Mouse (Mus musculus) thymus, adult 18-20 months (tissue): ENCODE measurements at regions not wholly inside any gene's neighbourhood (a gene's known extent, or its start where the extent isn't known, plus 50 kb on each side); places are given as distances from the start of the nearest gene placed in this dataset.

Experiments used
- DNase-seq, 2 experiments: peaks; one replicate each; pipeline ENCODE4 v3.0.0; 2022; ENCODE audit warnings: mixed read lengths in 2 of 2

DNA sequence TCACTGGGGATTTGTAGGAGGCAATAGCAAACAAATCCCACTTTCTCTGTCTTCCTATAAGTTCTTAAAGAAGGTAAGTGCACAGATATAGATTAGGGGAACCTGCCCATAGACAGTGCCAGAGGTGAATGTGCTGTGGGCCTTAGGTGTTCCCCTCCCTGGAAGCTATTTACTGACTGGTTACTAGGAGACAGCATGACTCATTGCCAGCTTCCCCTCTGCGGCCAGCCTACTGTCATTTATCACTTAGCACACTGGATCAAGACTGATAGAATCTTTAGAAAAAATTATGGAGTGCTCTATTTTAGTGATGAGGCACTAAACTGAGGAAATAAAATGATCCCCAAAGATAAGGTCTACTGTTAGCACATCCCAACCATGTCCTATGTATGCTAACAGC, 187.3 kb upstream of the Nrp1 start:
- no peak for DNase-seq

DNA sequence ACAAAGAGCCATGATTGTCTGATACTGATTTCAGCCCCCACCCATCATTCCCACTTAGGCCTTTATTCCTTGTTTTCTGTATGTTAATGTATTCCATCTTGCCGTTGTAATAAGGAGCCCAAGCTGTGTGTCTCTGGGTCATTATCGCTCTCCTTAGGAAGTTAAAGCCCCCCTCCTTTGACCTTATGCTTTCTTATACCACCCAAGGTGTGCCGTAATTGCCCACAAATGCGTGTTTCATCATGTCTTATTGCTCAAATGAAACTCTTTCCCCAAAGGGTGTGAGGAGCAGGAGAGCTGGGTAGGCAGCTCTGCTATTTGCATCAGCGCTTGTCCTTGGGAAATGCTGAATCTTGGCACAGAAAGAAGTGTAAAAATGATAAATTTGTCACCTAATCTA, 178.2 kb upstream of the Nrp1 start:
- no peak for DNase-seq

DNA sequence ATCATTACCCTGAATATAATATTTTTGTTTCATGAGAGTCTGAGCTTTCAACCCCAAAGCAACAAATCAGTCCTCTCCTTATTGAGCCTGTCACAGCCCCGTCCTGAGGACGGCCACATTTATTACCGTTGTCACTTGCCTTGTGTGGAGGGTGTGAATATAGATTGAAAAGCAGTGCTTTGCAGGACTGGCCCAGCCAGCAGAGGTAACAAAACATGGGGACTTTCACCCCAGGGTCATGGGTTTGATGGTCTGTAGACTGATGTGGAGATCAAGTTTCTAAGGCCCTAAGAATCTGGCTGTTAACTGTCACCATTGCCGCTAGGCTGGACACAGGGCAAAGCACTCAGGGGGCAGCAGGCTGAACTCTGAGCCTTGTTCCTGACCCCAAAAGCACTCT, 175.3 kb upstream of the Nrp1 start:
- no peak for DNase-seq

DNA sequence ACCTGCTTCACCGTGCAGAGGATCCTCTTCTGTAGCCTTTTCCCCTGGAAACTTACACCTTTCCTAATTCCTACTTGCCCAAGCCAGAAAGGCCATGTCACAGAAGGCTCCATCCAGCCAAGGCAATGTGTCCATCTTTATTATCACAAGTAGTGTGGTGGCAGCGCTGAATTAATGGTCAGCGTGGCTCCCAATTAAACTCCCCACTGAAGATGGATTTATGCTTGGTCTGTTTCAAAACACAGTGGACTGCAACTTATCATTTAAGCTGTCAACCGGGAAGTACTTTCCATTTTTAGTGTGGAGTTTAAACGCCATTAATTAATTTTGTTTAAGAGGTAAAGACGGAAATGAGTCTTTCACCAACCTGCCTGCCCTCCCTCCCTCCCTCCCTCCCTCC, 170.1 kb upstream of the Nrp1 start:
- no peak for DNase-seq

DNA sequence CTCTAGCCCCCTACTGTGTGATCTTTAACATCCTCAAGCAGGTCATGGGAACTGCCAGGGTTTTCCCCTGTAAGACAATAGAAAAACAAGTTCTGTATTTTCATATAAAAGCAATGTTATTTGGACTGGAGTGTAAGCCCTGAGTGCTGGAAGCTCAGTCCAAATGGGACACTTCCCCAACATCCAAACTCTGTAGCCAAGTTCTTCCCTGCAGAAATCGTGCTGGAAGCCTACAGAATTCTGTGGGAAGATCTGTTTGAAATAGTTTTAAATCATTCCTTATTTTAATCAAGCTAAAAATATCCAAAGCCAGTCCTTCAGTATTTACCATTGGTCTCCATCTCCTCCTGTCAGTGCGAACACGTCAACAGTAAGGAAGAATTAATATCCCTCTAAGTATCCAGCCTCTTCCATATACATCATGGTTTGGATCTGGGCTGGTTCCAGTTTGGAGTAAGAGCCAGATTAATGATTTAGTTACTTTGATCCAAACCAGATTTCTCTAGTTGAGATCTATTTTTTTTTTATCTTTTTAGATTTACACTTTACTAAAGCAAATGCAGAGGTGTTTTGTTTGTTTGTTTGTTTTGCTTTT, 165.0 kb upstream of the Nrp1 start:
- no peak for DNase-seq

DNA sequence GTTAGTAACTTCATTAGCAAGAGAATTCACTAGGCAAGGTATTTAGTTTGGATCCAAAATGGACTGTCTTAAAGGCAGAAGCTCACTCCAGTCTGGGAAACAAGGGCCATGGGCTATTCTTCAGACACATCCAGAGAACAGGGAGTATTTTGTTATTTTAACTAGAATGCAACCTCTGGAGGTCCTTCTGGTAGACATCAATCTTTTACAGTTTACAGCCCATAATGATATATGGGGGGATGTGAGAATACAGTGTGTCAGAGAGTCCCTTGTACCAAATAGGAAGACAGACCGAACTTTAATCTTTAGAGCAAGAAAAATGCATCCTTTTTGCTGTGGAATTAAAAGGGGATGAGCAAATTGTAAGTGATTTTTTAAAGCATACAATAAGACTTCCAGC, 157.6 kb upstream of the Nrp1 start:
- no peak for DNase-seq

DNA sequence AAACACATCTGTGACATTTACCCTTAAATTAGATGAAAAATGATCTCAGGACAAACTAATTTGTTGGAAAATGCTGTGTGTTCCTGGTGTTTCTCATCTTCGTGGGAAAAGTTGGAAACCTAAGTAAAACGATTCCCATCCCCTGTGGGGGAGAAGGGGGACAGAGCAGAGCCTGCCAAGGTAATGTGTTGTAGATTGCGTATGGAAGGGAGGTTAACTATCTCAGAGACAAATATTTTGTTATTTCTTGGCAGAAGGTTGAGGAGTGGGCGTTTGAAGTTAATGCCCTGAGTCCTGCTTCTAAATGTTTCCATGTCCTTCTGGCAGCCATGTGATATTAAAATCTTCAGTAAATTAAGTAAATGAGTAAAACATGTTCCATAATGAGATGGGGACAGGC, 156.8 kb upstream of the Nrp1 start:
- no peak for DNase-seq

DNA sequence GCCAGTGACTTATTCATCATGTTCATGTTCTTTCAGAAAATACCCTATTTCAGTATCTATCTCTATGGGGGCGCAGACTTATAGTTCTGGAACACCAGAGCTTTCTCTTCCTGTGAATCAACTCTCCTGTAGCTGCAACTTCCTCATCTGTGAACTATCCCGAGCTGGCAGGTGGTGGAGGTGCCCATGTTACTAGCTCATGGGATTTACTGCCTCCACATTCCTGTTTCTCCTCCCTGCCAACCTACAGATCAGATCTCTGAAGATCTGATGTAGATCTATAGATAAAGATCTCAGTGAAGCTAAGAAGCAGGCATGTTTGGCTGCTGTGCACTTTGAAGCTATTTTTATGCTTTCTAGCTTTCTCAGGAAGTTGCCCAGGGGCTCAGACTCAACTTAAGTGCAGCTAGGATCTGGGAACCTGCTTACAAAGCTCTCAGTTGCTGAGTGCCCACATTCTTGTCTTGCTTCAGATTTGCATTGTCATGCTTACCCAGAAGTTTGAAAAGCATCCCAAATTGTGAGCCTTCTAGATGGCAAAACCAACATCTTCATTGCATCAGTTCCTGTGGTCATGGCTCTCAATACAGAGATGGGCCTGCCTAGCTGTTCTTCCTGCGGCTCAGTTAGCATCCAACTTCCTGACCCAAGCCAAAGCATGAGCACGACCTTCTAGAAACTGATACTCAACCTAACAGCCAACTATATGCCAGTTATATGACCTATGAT, 156.1 kb upstream of the Nrp1 start:
- DNase-seq, result no peak

DNA sequence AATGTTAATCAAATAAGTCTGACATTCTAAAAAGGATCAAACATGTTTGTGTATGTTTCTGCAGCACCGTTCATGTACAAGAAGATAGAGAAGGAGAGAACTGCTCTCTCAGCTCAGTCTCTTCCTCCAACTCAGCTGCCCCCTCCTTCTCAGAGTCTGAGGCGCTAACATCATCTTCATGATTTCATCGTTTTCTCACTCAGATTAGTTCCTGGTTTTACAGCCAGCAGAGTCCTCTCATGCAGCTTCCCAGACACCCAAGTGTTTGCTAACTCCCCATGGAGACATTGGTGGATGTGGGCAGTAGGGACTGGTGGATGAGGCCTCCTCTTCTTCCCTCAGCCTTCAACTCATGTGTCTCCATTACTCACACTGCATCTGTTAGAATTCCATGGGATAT, 153.6 kb upstream of the Nrp1 start:
- no peak for DNase-seq

DNA sequence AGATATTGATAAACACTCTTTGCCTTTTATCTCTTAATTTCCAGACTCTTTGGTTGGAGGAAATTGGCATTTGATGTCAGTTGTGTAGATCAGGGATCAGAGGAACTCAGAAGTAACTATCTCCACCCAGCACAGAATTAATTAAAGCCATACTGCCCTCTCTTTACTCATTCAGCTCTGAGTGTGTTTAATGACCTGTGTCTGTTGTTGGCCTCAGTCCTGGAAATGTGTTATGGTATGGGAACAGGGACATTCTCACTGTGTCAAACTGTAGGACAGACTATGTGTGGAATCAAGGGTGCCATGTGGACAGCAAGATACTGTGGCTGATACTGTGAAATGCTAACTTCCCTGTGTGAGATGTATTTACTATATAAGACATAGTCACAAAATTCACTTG, 151.3 kb upstream of the Nrp1 start:
- no peak for DNase-seq

DNA sequence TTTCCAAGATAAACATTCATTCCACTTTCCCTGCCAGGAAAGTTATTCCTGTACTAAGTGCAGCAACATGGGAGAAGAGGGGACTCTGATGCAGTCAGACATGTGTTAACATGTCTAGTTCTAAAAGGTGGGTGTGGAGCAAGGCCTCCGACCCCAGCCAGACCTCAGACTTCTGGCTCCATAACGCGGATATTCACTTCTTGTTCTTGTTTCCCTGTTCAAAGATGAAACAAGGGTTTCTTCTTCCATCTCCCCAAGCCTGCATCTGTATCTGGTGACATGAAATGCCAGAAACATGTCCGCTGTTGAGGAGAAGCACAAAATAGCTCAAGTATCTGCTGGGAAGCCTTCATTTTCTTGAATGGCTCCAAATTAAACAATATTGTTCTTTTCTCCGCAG, 147.6 kb upstream of the Nrp1 start:
- DNase-seq, result no peak

DNA sequence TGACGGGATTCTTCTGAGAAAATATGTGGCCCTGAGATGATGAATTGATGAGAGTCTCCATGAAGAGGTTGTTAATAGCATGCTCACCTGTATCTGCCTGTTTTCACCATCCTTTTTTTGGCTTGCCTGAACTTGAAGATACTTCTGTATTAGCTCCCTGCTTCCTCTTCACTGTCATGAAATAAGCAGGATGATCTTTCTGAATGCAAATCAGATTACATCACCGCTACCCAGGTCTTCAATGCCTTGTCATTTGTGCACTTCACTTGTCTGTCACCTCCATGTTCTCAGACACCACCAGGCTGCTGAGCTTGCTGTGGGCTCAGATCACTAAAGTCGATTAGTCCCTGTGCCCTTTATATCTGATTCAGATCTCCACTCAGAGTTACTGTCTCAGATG, 146.2 kb upstream of the Nrp1 start:
- DNase-seq, result no peak

DNA sequence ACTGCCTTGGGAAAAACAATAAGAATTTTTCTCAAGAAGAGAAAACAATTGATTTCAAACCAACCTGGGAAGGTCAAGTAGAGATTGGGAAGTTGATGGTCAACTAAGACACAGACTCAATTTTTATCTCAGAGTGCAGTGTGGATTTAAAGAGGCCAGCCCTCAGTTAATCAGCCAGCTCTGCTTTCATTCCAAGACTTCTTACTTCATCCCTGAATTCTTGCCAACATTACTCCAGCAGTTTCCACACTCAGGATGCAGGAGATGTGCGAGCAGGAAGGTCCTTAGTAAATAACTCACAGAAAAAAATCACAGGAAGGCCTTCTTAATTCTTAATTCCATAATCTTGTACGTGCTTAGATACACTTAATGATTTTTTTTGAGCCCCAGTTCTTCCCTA, 144.1 kb upstream of the Nrp1 start:
- DNase-seq, result no peak

DNA sequence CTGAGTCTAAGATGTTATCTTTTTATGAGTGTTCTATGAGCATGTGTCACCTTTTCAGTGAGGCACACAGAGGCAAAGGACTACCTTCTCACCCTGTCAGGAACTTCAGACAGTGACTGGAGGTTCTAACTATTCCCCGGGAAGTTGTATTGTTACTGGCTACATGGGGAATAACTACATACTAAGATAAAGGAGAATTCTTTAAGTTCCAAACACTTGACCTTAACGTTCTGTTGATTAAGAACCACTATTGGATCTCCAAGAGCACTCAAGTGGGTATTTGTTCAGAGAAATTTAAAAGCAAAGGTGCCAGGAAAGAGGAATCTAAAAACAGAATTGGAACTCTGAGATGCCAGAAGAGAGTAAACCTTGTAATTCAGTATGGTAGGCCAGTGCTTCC, 139.5 kb upstream of the Nrp1 start:
- DNase-seq, result no peak

DNA sequence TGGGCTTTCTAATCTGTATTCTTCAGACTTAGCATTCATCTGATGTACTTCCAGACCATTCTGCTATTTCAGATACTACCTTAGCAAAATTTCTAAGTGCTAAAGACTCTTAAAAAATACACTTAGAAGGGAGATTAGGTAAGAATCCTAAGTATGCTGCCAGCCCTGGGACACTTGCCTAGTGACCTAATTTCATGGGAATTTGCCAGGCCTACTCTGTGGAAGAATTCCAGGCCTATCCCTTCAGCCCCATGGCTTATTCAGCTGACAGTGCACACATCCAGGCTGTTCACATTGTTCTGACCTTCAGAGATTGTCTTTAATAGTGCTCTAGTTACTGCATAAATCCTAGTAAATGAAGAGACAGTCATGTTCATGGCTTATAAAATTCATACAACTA, 138.9 kb upstream of the Nrp1 start:
- no peak for DNase-seq

DNA sequence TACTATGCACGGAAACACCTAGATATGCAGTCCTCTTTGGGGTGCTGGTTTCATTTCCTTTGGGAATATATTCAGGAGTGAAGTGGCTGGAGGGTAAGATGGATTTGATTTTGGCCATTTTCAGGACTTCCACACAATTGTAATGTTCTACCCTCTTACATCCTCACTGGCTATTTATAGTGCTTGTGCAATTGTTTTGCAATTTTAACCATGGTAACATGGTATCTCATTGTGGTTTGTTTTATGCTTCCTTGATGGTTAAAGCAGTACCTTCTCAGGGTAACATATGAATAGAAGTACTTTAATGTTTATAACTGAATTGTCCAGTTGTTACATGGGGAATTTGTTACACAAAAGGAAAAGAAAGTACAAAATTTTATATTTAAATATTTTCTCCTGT, 135.3 kb upstream of the Nrp1 start:
- DNase-seq, result no peak

DNA sequence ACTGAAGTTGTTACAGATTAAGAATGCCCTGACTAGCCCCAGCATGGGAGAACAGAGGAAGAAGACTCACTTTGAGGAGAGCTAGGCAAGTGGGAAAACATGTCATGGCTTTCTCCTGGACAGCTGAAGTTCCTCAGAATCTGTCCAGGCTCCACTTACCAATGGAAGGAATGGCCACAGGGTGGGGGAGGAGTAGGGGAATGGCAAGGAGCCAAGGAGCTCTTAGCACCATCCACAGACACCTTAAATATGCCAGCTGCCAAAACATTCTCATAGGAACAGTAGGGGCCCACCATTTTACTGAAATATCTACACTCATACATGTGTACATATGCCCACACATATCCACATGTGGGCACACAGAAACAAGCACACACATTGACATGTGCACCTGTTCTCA, 134.9 kb upstream of the Nrp1 start:
- no peak for DNase-seq

DNA sequence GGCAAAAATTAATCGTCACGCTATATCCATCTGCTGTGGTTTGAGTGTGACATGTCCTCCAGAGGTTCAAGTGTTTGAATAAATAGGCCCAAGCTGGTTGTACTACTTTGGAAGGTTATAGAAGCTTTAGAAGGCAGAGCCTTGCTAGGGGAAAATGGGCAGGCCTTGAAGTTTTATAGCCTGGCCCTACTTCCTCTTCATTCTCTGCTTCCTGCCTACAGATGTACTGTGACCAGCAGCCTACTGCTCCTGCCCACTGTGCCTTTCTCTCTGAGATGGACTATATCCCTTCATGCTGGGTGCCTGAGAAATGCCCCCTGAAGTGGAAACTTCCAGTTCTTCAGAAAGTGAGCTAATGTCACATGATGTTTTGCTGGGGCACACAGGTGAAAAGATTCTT, 133.3 kb upstream of the Nrp1 start:
- no peak for DNase-seq

DNA sequence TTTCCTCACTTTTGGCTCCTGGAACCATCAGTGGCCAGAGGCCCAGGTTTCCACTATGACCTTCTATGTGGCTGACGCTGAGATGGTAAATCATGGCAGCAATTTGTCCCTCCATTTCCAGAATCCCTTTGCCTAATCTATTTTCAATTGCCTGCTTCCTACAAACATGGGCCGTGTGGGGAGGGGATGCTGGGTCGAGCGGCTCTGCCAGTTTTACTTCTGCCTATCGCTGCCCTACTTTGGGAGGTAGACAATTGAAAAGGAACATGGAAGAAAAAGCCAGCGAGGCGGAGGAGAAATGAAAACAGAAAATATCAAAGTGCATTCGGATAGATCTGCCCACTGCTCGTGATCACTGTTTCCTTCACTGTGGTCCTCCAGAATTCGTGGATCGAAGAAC, 123.3 kb upstream of the Nrp1 start:
- no peak for DNase-seq

DNA sequence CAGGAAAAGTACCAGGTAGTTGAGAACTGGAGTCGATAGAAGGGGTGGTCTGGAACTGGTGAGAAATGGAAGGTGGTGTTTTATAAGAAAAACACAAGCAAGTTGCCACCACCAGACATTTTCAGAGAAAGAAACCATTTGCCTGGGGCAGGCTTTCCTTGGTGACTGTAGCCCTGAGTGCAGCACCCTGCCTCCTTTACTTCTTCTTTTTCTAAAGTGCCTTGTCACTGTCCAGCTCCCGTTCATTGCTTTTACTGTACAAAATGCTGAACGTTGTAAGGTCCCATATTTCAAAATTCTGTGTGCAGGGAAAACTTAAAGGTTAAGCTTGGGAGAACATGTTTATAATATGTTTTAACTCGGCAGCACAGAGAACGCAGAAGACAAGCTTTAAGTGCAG, 122.9 kb upstream of the Nrp1 start:
- DNase-seq, result no peak

DNA sequence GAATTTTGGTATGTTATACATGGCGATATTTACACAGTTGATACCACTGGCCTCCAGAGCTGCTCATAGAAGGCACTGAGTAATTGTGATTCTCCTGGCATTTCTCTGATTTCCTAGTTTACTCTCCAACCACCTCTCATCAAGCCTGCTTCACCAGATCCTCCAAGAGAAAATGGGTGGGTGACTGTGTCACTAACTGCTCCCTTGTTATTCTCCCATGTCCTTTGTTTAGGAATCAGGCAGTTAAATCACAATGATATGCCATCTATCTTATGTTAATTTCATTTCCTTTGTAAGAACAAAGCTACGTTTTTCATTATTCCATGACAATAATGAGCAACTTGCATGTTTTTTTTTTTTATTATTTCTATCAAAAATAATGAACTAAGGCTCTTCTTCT, 122.3 kb upstream of the Nrp1 start:
- DNase-seq, result no peak

DNA sequence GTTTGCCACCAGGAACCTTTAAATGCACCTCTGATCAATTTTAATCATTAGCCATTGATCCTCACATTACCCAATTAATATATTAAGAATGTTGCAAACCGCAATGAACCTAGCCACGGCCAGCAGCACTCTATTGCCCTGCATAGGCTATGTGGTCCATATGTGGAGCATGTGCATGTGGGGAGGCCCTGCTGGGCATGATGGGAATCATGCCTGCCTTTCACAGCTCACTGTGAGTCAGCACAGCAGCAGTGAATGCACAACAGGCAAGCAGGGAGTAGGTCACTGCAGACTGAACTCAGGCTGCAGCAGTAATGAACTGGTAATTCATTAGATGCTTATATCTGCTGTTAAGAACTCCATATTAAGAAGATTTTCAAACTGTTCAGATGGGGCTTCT, 119.5 kb upstream of the Nrp1 start:
- DNase-seq, result no peak

DNA sequence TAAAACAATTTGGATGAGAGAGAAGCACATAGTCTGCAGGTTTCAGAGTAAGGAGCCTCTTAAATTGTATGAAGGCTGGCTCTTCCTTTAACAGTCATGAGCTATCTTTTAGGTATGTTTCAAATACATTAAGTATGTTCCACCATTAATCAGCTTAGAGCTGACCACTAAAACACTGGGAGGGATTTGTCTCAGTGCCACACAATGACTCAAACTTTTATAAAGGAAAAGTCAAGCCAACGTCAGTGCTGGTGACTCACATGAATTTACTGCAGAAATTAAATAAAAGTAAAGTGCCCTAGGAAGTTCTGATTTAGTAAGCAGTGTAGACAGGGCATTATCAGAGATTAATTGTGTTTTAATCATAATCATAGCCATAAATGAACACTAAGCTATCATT, 118.6 kb upstream of the Nrp1 start:
- no peak for DNase-seq

DNA sequence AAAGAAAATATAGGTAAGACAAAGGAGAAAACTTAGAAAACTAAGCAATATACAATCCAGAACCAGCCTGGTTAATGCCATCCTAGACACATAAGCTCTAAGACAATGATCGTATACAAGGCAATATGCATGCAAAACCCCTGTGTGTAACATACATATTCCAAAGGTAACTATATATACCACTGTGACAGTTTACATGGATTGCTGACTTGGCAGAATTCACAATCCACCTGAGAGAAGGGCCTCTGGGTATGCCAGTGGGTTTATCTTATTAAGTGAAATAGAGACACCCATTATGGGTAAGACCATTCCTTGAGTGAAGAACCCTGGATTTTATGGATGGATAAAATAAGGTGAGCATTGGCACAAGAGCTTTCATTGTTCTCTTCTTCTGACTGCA, 117.2 kb upstream of the Nrp1 start:
- DNase-seq, result no peak
